Mouse (Mus musculus) kidney, embryonic 14.5 days (tissue): ENCODE measurements around the gene Cd5l. TPM values are rescaled to one million over a fixed set of nuclear protein-coding genes. Genes with fewer than 3 reads are reported as not detected.
"Not testable (repeated sequence)": the region's sequence is repeated elsewhere in the genome, so short reads cannot be mapped to it uniquely, and the experiment has no call there.

Source experiments
- ATAC-seq: fragments of 200-750 bp; cut with Nextera tagmentation; 2 replicates; pipeline ENCODE4 v1.8.0; 2017; ENCODE audit warnings: moderate number of reproducible peaks, mild to moderate bottlenecking, moderate TSS enrichment, moderate library complexity; ENCODE audit not compliant: low FRiP score, low TSS enrichment
- H3K27ac ChIP-seq: fragments of 300-500 bp; sonication (generic); 2 replicates; pipeline ENCODE4 v1.5.1; 2014; ENCODE audit warnings: low read depth, mild to moderate bottlenecking, low read length, moderate library complexity, mixed read lengths
- H3K27me3 ChIP-seq: fragments of 300-500 bp; sonication (generic); 2 replicates; pipeline ENCODE4 v1.6.1; 2014; ENCODE audit warnings: mild to moderate bottlenecking, low read length; ENCODE audit not compliant: control insufficient read depth, insufficient read depth
- H3K36me3 ChIP-seq: fragments of 300-500 bp; sonication (generic); 2 replicates; pipeline ENCODE4 v1.6.1; 2014; ENCODE audit warnings: low read length, mixed read lengths; ENCODE audit not compliant: control insufficient read depth, insufficient read depth
- H3K4me1 ChIP-seq: fragments of 300-500 bp; sonication (generic); 2 replicates; pipeline ENCODE4 v1.6.1; 2014; ENCODE audit warnings: low read length, mixed read lengths; ENCODE audit not compliant: control insufficient read depth, insufficient read depth
- H3K4me2 ChIP-seq: fragments of 300-500 bp; sonication (generic); replicated peaks from 2 replicates; pipeline ENCODE4 v1.6.1; 2014; ENCODE audit warnings: low read depth, mild to moderate bottlenecking, low read length
- H3K4me3 ChIP-seq: fragments of 300-500 bp; sonication (generic); 2 replicates; pipeline ENCODE4 v1.5.1; 2014; ENCODE audit warnings: mild to moderate bottlenecking, low read length
- H3K9ac ChIP-seq: fragments of 300-500 bp; sonication (generic); 2 replicates; pipeline ENCODE4 v1.6.1; 2014; ENCODE audit warnings: low read depth, mild to moderate bottlenecking, low read length, moderate library complexity
- H3K9me3 ChIP-seq: fragments of 300-500 bp; sonication (generic); 2 replicates; pipeline ENCODE4 v1.6.1; 2016; ENCODE audit warnings: low read length; ENCODE audit not compliant: control insufficient read depth
- WGBS: fragments of 180-500 bp; shearing (Covaris S2); extraction: QIAGEN DNeasy Blood & Tissue Kit; methylation state at CpG from one replicate; pipeline ENCODE4 v1.1.7; 2014; 5-methylcytosine and 5-hydroxymethylcytosine counted together
- polyA plus RNA-seq: library from polyadenylated mRNA; unstranded; fragments of >200 nt; fragmentation: Nextera tagmentation; extraction: Ambion mirVana; gene quantifications from 2 replicates; pipeline ENCODE4 v1.2.1, GENCODE M21; 2014

The Cd5l gene
- 0.09 TPM in 1 of 2 replicates, not detected in the other for polyA plus RNA-seq

DNA sequence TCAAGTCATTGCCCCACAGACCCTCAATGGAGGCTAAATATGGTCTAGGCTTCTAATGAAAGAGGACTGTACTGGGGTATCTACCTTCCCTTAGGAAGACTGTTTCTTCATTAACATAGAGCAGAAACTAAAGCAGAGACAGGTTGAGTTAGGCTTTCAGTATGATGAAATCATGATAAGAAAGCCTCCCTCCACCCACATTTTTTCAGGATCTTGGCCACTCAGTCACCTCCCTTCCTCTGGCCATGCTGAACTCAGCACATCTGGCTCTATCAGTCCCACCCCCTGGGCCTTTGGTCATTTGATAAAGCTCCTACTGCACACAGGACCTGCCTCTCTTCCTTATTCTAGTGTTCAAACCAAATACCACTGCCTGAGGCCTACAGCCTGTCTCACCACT lies at the start of gene Cd5l:
Gene Cd5l (plus strand): TSS at position 301 of the 400 bp plus-strand sequence.
- H3K36me3 ChIP-seq = no peaks in the 10 kb centered on the region
- no peaks in the 10 kb centered on the region for H3K9me3 ChIP-seq
- H3K27me3 ChIP-seq = no peaks in the 10 kb centered on the region
- ATAC-seq = no peak
- H3K4me3 ChIP-seq = no peak within 1 kb of the TSS
- no peak within 1 kb of the TSS for H3K9ac ChIP-seq
- H3K4me1 ChIP-seq = no peaks in the 10 kb centered on the region
- no peak within 1 kb of the TSS for H3K4me2 ChIP-seq
- no peak within 1 kb of the TSS for H3K27ac ChIP-seq

GRCm38 (mm10) chr3:87309922-87310321 lies 47.8 kb upstream of the Cd5l start:
- Histone ChIP-seq H3K27ac (no peak overlapping the region), H3K9me3 (no peaks in the 10 kb centered on the region), H3K4me2 (no peak overlapping the region), H3K27me3 (no peaks in the 10 kb centered on the region), H3K9ac (no peak overlapping the region), H3K36me3 (no peaks in the 10 kb centered on the region), H3K4me3 (no peak overlapping the region), H3K4me1 (no peaks in the 10 kb centered on the region)
- no peak for ATAC-seq
- WGBS = 63% methylated on average over 2 of the region's 2 CpGs

DNA sequence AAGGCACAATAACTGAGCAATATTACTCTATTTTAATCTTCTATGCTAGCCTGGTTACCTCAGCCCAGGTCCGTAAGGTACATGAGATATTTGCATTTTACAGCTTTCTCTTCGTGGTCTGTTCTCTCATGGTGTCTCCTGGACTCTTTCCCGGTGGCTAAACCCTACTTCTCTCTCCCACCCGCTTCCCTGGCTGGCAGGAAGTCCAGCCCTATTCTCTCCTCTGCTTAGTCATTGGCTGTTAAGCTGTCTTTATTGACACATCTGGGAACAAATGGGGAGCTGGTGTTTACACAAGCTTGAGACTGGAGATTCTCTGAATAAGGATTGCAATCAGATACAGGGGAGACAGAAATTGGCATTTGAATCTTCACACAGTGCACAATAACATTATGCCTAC lies 35.1 kb upstream of the Cd5l start:
- ATAC-seq = no peak
- H3K27me3 ChIP-seq = no peaks in the 10 kb centered on the region
- H3K27ac ChIP-seq = no peak overlapping the region
- WGBS = 56% methylated on average over 4 of the region's 4 CpGs
- H3K36me3 ChIP-seq = no peaks in the 10 kb centered on the region
- H3K4me1 ChIP-seq = no peaks in the 10 kb centered on the region
- H3K4me3 ChIP-seq = no peak overlapping the region
- no peak overlapping the region for H3K9ac ChIP-seq
- no peak overlapping the region for H3K4me2 ChIP-seq
- H3K9me3 ChIP-seq = no peaks in the 10 kb centered on the region

DNA sequence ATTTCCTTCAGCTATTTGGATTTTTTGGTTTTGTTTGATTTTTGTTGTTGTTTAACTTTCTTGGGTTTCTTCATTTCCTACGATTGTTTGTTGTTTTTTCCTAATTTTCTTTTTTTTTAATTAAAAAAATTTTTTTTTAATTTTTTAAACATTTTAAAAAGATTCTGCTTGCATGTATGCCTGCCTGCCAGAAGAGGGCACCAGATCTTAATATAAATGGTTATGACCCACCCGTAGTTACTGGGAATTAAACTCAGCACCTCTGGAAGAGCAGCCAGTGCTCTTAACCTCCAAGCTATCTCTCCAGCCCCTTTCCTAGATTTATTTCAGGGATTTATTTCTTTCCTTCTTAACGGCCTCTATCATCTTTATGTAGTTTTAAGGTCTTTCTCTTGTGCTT lies 33.9 kb upstream of the Cd5l start:
- Histone ChIP-seq H3K36me3 (no peaks in the 10 kb centered on the region), H3K27ac (no peak overlapping the region), H3K4me3 (no peak overlapping the region), H3K9ac (no peak overlapping the region), H3K27me3 (no peaks in the 10 kb centered on the region), H3K4me2 (no peak overlapping the region), H3K9me3 (no peaks in the 10 kb centered on the region), H3K4me1 (no peaks in the 10 kb centered on the region)
- no peak for ATAC-seq
- 20% methylated on average over 3 of the region's 3 CpGs for WGBS

GRCm38 (mm10) chr3:87337899-87338298 lies 19.8 kb upstream of the Cd5l start:
- Histone ChIP-seq H3K4me1 (no peaks in the 10 kb centered on the region), H3K9ac (no peak overlapping the region), H3K4me2 (no peak overlapping the region), H3K9me3 (no peaks in the 10 kb centered on the region), H3K4me3 (no peak overlapping the region), H3K36me3 (no peaks in the 10 kb centered on the region), H3K27me3 (no peaks in the 10 kb centered on the region), H3K27ac (no peak overlapping the region)
- 91% methylated on average over 5 of the region's 5 CpGs for WGBS
- no peak for ATAC-seq

DNA sequence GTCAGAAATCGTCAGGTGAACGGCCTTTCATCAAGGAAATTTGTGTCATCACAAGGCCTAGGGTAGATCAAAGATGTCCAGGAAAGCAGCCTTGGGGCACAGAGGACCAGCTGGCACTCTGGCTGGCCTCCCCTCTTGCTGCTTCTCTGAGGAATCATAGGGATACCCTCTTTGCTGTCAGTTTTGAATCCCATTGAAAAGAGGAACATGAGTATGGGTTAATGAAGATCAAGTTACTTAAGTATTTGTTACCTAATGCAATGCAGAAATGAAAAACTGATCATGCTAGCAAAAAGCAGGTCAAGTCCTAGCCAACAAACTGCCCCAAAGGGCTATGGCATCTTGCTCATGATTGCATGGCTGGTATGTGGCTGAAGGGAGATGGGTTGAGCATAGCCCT lies 6.7 kb upstream of the Cd5l start:
- 77% methylated on average over 2 of the region's 2 CpGs for WGBS

GRCm38 (mm10) chr3:87359215-87359614 lies 1.5 kb downstream of the Cd5l start:
- H3K4me1 ChIP-seq = no peaks in the 10 kb centered on the region
- H3K9ac ChIP-seq = no peak overlapping the region
- ATAC-seq = no peak
- no peaks in the 10 kb centered on the region for H3K36me3 ChIP-seq
- no peak overlapping the region for H3K4me3 ChIP-seq
- H3K9me3 ChIP-seq = no peaks in the 10 kb centered on the region
- no peak overlapping the region for H3K27ac ChIP-seq
- H3K27me3 ChIP-seq = no peaks in the 10 kb centered on the region
- H3K4me2 ChIP-seq = no peak overlapping the region

More for the DNA sequence above, 6.7 kb upstream of the Cd5l start:
- H3K27ac ChIP-seq, H3K36me3 ChIP-seq, H3K9ac ChIP-seq, H3K27me3 ChIP-seq, H3K9me3 ChIP-seq, H3K4me3 ChIP-seq, H3K4me2 ChIP-seq, H3K4me1 ChIP-seq, ATAC-seq: not testable (repeated sequence)

DNA sequence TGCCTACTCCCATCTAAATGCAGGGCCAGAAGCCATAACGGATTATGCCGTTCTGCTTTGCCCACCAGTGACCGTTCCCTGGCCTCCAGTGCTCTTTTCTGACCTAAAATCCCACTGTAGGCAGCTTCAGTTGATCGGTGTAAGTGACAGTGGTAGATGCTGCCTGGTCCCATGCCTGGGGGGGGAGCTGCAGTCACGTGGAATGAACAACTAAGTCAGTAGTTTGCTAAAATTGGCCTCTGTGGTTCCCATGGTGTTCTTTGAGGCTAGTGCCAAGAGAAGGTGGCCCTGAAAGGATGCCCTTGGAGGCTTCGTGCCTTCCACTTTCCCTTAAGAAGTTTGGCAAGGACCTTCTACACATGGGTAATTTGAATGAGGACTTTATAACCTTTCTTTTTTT lies 2.8 kb downstream of the Cd5l start:
- Histone ChIP-seq H3K4me1 (no peaks in the 10 kb centered on the region), H3K27ac (no peak overlapping the region), H3K36me3 (no peaks in the 10 kb centered on the region), H3K4me3 (no peak overlapping the region), H3K9me3 (no peaks in the 10 kb centered on the region), H3K27me3 (no peaks in the 10 kb centered on the region), H3K4me2 (no peak overlapping the region), H3K9ac (no peak overlapping the region)
- ATAC-seq = no peak
- WGBS = 89% methylated on average over 6 of the region's 6 CpGs

- no peak overlapping the region for H3K4me3 ChIP-seq
- WGBS = 89% methylated on average over 14 of the region's 14 CpGs
- H3K4me2 ChIP-seq = no peak overlapping the region
- H3K27ac ChIP-seq = no peak overlapping the region
- no peaks in the 10 kb centered on the region for H3K27me3 ChIP-seq
- no peak for ATAC-seq
- no peak overlapping the region for H3K9ac ChIP-seq
- no peaks in the 10 kb centered on the region for H3K4me1 ChIP-seq
- H3K9me3 ChIP-seq = no peaks in the 10 kb centered on the region
- H3K36me3 ChIP-seq = no peaks in the 10 kb centered on the region
Observed at GRCm38 (mm10) chr3:87365691-87366090, 8.0 kb downstream of the Cd5l start.

DNA sequence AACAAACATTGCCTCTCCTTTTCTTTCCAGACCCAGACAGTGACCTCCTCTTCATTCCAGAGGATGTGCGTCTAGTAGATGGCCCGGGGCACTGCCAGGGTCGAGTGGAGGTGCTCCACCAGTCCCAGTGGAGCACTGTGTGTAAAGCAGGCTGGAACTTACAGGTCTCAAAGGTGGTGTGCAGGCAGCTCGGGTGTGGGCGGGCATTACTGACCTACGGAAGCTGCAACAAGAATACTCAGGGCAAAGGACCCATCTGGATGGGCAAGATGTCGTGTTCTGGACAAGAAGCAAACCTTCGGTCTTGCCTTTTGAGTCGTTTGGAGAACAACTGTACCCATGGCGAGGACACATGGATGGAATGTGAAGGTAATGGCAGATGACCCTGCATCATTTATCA lies 9.8 kb downstream of the Cd5l start:
- ATAC-seq = no peak
- Histone ChIP-seq H3K27me3 (no peaks in the 10 kb centered on the region), H3K27ac (no peak overlapping the region), H3K9me3 (no peaks in the 10 kb centered on the region), H3K4me3 (no peak overlapping the region), H3K36me3 (no peaks in the 10 kb centered on the region), H3K4me1 (no peaks in the 10 kb centered on the region), H3K4me2 (no peak overlapping the region), H3K9ac (no peak overlapping the region)
- WGBS = 79% methylated on average over 10 of the region's 10 CpGs
